Mouse (Mus musculus) brain, embryonic 14.5 days (tissue): ENCODE measurements at regions not wholly inside any gene's neighbourhood (a gene's known extent, or its start where the extent isn't known, plus 50 kb on each side); places are given as distances from the start of the nearest gene placed in this dataset.

ENCODE experiments used
- DNase-seq: peaks from one replicate; pipeline ENCODE4 v3.0.0-alpha.2; 2011; ENCODE audit warnings: low read depth
- CTCF ChIP-seq: fragments of 200-500 bp; IDR thresholded peaks from 2 replicates; pipeline ENCODE4 v1.5.1; 2012; ENCODE audit warnings: inconsistent platforms, mild to moderate bottlenecking, moderate library complexity, borderline replicate concordance; ENCODE audit not compliant: insufficient read depth, insufficient read length; ENCODE audit errors: extremely low read depth
- POLR2A ChIP-seq: fragments of 200-500 bp; IDR thresholded peaks from 2 replicates; pipeline ENCODE4 v1.6.1; 2012; ENCODE audit warnings: mild to moderate bottlenecking, inconsistent platforms, borderline replicate concordance; ENCODE audit not compliant: poor library complexity, insufficient read depth, insufficient read length, severe bottlenecking; ENCODE audit errors: extremely low read depth

- no peak for TF ChIP-seq CTCF
- no peak for TF ChIP-seq POLR2A
- peak; percentile 6 for DNase-seq
These were observed 114.9 kb upstream of the Phactr1 start for GRCm38 (mm10) chr13:42565291-42566058.

DNA sequence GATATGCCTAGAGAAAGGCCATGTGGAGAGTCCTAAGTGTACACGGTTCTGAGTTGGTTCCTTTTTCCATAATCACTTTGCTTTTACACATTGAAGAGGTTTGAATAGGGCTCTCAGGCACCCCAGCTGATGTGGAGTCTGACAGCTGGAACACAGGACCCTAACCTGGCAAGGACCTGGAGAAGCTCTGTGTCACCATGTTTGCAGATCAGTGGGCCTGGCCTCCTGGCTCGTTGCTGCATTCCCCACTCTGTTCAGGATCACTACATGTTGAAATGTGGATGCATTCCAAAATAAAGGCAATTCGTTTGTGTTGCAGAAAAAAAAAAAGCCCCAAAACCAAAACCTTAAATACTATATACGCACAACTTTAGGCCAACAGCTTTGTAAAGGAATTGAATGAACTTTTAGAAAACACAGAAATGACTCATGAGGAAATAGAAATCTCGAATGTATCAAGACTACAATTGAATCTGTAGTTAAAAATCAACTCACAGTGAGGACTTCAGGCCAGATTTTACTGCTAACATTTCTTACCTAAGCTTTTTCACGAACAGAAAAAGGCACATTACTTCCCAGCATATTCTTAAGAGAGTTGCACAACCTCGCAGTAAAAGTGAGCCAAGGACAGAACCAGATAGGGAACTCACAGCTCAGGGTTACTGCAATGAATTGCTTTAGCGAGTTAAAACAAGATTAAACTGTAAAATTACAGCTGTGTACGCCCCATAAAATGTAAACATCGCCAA is 109.6 kb upstream of the Phactr1 start:
- no peak for TF ChIP-seq CTCF
- TF ChIP-seq POLR2A = no peak
- DNase-seq = no peak

DNA sequence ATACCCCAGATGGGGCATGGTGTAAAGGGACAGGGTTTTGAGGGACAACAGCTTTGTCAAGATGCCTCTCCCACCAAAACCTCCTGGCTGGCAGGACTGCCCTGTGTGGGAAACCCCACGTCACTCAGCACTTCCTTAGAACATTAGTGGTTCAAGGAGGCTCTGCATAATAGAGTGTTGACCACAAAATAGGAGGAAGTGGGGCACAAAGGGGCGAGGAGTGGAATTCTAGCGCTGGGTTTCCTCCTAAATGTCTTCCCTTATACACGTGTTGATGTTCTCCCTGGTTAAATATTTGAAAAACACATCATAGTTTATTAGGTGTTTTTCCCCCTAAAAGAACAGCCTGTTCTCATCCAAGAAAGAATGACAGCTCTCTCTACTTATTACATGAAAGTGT is 106.2 kb upstream of the Phactr1 start:
- no peak for DNase-seq
- TF ChIP-seq POLR2A = no peak
- no peak for TF ChIP-seq CTCF

DNA sequence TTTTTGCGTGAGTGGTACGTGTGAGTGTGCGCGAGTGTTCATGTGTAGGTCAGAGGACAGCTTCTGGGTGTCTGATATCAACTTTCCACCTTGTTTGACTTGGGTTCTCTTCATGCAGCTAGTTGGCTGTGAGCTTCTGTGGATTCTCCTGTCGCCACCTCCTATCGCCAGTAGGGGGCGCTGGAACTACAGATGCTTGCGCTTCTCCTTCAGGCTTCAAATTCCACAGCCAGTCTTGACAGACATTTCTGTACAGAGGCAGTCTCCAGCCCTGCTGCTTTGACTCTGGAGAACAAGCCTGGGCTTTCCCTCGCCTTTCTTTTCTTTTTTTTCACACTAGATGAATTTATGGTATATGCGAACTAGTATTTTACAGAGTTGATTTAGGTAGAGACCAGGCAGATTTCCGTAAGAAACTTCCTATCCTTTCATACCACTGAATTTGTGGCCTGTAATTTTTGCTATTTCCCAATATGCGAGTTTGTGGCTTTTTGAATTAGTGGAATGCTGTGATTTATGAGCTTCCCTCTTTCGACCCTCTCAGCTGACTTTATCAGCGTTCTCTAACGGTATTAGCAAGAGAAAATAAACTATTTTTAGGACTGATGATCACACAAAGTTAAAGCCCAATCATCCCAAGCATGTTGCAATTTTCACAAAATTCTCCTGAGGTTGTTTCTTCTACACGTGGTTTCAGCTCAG is 104.5 kb upstream of the Phactr1 start:
- TF ChIP-seq POLR2A (no peak), CTCF (peak; percentile 95)
- DNase-seq = peak; percentile 87

- TF ChIP-seq POLR2A = no peak
- no peak for TF ChIP-seq CTCF
- DNase-seq = no peak
These were observed 101.0 kb upstream of the Phactr1 start for GRCm38 (mm10) chr13:42579471-42579870.

- no peak for DNase-seq
These were observed 91.3 kb upstream of the Phactr1 start for GRCm38 (mm10) chr13:42589136-42589535.

DNA sequence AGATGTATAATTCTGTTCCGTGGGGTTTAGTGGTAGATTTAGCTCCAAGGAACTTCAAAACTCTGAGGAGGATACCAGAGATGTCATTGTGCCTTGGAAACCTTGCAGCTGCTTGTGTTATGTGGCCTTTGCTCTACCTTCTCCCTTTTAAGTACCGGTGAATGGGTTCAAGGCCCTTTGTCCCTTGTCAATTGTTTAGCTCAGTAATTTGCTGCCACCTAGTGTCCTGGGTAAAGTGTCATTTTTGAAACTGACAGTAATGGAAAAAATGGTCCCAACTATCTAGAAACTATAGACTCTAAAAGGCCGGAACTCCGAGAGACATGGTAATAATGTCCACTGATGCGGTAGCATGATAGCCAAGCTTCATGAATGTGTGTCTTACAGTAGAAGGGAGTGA is 90.8 kb upstream of the Phactr1 start:
- peak; percentile 39 for DNase-seq
- TF ChIP-seq CTCF (peak; percentile 40; the same call in 1 of the 2 replicates), POLR2A (no peak)

More at GRCm38 (mm10) chr13:42589136-42589535, 91.3 kb upstream of the Phactr1 start:
- TF ChIP-seq CTCF (peak; percentile 17; the same call in 1 of the 2 replicates), POLR2A (no peak)

DNA sequence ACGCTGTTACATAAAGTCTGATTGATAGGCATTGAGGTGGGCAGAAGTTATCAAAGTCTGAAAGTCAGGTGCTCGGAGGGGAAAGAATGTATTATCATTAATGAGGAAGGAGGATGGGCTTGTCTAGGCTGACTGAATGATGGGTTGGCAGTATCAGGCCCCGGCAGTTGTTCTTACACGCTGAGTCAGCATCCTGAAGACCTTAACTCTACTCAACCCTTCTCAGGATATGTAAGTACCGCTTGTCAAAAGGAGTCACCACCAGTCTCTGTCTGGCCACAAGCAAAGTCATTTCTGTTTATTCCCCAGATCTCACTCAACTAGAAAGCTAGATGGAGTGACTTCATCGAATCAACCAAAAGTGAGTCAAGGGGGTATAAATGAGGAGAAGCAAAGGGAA is 90.0 kb upstream of the Phactr1 start:
- no peak for TF ChIP-seq POLR2A
- TF ChIP-seq CTCF = no peak
- no peak for DNase-seq

DNA sequence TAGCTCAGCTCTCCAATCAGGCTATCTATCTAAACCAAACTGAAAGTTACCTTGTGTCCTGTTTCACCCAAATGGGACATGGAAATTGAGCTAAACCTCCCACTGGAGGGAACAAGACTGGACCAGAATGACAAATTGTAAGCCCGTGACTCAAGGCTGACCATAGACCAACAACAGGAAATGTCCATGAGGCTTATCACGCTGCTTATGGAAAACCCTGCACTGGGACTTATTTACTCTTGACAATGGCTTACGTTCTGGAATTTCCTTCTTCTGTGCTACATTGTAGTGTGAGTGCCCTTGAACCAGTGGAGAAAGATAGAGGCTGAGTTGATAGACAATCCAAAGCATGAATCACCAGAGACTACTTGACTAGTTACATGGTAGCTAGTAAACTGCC is 87.5 kb upstream of the Phactr1 start:
- TF ChIP-seq POLR2A (no peak), CTCF (no peak)

GRCm38 (mm10) chr13:42593488-42594170 is 86.8 kb upstream of the Phactr1 start:
- TF ChIP-seq CTCF (no peak), POLR2A (no peak)
- no peak for DNase-seq

More for the DNA sequence above, 87.5 kb upstream of the Phactr1 start:
- no peak for DNase-seq
